Mouse (Mus musculus): ENCODE data around the gene Kctd2.
"Not testable (repeated sequence)": the region's sequence is repeated elsewhere in the genome, so short reads cannot be mapped to it uniquely, and the experiment has no call there.

Kctd2 gene

GRCm38 (mm10) chr11:115475025-115475757 lies 55.3 kb downstream of the Kctd2 start, which contains the start of gene Armc7:
TSS of gene Armc7 (plus strand) at chr11:115475667.
- DNase-seq (ENCODE audit: low spot score in 2 of 2) = peak; percentile 85 to 87

DNA sequence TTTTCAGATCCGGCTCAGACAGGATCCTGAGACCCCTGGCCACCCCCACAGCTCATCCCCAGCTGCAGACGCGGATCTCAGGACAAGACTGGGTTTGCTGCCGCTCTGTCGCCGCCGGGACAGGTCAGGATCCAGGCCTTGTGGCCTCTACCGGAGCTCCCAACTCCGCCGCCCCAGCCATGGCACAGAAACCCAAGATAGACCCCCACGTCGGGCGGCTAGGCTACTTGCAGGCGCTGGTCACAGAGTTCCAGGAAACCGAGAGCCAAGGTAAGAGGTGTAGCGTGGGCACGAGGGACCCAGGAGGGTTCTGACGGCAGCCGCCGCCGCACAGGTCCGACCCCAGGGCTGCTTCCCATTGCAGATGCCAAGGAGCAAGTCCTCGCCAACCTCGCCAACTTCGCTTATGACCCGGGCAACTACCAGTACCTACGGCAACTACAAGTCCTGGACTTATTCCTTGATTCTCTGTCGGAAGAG lies 55.9 kb downstream of the Kctd2 start:
- DNase-seq (ENCODE audit: low spot score in 2 of 2) = no peak

DNA sequence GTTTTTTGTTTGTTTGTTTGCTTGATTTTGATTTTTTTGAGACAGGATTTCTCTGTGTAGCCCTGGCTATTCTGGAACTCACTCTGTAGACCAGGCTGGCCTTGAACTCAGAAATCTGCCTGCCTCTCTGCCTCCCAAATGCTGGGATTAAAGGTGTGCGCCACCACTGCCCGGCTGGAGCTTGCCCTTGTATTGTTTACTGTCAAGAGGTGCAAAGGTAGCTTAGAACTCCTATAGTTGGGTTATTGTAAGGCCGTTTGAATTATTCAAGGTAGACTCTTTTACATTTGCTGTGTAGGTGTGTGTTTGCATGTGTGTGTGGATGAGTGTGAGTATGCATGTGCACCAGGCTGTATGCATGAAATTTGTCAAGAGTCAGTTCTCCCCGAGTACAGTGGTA lies 56.7 kb downstream of the Kctd2 start:
- DNase-seq (ENCODE audit: low spot score in 2 of 2) = not testable (repeated sequence)

DNA sequence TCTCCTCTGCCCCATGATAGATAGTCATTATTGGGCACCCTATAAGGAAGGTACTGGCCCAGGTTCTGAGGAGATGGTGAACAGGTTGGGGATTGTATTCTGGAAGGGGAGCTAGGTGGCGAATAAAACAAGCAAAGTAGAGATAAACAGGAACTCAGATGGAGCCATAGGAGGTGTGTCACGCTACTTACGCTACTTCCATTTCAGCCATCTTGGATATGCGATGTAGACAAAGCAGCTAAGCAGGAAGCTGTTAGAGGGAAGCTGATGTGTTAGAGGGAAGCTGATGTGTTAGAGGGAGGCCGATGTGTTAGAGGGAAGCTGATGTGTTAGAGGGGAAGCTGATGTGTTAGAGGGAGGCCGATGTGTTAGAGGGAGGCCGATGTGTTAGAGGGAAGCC lies 57.5 kb downstream of the Kctd2 start:
- not testable (repeated sequence) for DNase-seq (ENCODE audit: low spot score in 2 of 2)

DNA sequence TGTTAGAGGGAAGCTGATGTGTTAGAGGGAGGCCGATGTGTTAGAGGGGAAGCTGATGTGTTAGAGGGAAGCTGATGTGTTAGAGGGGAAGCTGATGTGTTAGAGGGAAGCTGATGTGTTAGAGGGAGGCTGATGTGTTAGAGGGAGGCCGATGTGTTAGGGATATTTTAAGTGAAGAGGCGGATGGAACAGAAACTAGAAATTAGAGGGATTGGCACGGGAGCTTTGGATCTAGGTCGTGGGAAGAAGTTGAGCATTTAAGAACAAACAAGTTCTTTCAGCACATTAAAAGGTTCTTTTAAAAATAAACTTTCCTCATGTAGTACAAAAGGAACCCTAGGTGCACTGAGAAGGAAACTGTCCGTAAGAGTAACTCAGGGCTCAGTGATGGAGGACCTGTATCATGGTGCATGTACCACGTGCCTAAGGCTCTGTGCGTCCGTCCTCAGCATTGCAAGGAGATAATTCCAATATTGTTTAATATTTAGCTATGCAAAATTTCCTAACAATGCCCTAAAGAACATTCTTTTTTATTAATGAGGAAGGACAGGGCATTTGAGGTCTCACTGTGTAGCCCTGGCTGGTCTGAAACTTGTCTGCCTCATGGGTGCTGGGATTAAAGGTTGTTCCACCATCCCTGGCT lies 58.5 kb downstream of the Kctd2 start:
- DNase-seq (ENCODE audit: low spot score in 2 of 2) = no peak
